Mouse (Mus musculus) c-Kit-positive CD71-positive TER-119-positive erythroid progenitor cells, embryonic 14.5 days (primary cell): Measurements from ENCODE around the gene Mogat1.
"Not testable (repeated sequence)": the region's sequence is repeated elsewhere in the genome, so short reads cannot be mapped to it uniquely, and the experiment has no call there.

Experiments
- DNase-seq: peaks from one replicate; pipeline ENCODE4 v3.0.0-alpha.2; 2013; ENCODE audit warnings: low spot score

Gene Mogat1

DNA sequence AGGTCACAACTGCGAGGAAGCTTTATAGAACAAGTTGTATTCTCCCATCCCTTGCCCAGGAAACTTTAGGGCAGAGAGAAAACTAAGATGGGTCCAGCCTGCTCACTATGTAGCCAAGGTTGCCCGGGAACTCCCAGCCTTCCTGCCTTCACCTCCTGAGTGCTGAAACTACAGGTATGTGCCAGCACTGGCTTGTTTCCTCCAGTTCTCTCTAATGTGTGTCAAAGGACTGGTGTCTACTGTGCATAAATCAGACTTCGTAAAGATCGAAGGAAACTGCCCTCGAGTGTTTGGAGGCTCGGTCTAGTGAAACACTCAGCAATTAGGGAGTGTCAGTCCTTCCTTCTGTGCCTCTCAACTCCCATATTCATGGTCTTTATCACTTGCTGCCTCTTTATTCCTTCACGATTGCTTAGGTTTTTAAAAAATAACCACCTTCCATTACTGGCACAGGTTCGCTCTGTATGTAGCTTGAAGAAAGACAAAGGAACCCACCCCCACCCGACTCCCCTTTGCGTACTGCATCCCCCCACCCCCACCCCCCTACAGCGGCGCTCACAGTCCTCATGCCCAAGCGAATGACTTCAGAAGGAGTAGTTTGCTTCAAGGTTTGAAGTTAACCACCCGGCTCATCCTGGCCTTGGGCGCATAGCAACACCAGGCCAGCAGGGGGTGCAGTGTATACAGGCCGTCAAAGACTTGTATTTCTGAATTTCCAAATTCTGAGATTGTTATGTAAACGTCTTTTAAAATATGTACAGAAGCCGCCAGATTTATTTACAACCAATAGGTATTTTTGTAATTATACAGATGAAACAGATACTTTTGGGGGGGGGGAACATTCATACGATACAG is 25.7 kb downstream of the Mogat1 start:
- peak; percentile 54 for DNase-seq

DNA sequence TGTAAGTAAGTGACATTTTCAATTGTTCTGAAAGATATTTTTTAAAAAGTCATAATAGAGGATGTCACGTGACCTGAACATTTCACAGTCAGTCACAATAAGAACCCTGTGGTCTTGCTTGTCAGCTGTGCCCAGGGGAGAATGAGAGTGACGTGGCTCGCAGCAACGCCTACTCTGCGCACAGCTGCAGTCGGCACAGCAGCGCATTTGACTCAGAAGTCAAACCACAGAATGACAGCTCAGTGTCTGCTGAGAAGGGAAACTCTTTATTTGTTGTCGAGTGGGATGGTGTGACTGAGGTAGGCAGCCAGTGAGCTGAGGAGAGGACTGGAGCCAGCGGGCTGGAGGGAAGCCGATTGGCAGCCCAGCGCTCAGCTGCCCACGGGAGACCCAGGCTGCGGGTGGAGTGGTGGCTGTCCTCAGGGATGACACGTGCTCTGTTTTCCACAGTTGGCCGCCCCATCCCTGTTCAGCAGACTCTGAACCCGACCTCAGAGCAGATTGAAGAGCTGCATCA is 26.8 kb downstream of the Mogat1 start:
- peak; percentile 11 for DNase-seq

DNA sequence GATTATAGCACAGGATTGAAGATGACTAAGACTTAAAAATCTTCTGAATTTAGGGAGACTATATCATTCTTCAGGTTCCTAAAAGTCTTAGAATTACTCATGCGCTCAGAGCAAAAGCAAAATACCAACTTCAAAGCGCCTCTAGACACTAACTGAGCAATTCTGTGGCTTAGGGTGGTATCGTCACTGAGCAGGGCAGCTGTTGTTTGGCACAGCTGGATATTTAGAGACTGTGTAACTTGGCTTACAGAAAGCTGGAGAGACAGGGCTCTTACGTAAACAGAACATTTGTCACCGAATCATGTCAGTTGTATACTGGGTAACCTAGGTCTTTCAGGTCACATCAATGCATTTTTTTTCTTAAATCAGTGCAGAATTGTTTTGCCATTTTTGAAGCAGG is 27.6 kb downstream of the Mogat1 start:
- no peak for DNase-seq

- DNase-seq, result no peak
These were observed 28.4 kb downstream of the Mogat1 start for GRCm38 (mm10) chr1:78539166-78539565.

GRCm38 (mm10) chr1:78543631-78544030 is 32.8 kb downstream of the Mogat1 start:
- DNase-seq, result not testable (repeated sequence)

DNA sequence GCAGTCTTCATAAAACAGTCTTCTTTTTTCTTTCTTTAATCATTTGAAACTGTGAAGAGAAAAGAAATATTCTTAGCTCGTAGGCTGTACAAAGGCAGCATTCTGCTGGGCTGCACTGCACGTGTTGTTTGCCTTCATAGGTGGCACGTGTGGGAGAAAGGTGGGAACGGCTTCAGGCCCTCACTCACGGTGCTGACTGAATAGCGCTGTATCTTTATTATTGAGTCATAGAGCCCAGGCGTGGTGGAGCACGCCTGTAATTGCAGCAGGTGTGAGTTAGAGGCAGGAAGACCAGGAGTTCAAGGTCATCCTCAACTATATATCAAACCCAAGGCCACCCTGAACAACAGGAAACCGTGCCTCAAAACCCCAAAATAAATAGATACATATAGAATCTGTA is 35.5 kb downstream of the Mogat1 start:
- no peak for DNase-seq

- no peak for DNase-seq
These were observed 38.2 kb downstream of the Mogat1 start for GRCm38 (mm10) chr1:78548961-78549360.

GRCm38 (mm10) chr1:78554012-78554666 is 43.3 kb downstream of the Mogat1 start:
- no peak for DNase-seq

DNA sequence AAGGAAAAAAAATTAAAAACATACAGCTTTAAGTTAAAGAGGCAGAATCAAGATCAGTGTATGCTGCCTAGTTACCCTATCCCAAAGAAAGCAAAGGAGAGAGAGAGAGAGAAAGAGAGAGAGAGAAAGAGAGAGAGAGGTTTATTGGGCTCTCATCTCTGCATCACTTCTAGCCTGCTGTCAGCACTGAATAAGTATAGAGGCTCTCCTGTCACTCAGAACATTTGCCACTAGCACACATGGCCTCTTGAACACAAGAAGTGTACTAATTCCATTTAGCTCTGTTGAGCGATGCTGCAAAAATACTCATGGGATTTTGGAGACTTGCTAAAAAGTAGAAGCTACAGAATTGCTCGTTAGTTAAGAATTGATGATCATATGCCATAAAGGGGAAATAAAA is 56.2 kb downstream of the Mogat1 start:
- DNase-seq, result no peak

DNA sequence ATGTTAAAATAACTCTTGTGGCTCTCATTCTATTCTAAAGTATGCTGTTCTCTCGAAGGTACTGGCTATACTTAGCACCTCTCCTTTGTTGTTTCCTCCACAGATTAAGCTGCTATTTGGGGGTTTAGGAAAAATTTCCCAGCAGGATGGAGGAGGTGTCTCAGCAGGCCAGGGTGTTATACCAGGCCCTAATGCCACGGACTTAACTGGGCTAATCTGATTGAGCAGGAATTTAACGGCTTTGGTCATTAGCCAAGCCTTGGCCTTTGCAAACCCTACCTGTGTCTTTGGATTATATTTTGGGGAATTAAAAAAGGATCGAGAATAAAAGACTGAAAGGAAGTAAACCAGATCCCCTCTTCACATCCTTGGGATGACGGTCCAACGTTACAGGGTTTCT is 56.6 kb downstream of the Mogat1 start:
- no peak for DNase-seq

- no peak for DNase-seq
These were observed 57.2 kb downstream of the Mogat1 start for GRCm38 (mm10) chr1:78567834-78568507.

- DNase-seq, result no peak
These were observed 58.8 kb downstream of the Mogat1 start for GRCm38 (mm10) chr1:78569617-78570016.

DNA sequence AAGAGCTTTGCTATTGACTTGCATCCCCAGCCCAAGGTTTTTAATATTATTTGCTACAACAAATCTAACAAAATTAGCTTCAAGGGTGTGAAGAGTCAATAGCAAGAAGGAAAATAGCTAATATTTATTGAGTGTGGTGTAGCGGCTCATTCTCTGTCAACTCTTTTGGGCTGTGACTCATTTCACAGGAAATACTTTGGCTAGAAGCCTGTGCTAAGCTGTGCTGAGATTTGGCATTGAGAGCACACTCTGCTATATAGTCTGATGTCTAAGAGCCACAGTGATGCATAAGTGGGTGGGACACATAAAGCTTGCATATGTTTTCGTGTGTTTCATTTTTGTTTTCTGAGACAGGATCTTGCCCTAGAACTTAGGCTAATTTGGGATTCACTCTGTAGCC is 74.3 kb downstream of the Mogat1 start:
- no peak for DNase-seq

DNA sequence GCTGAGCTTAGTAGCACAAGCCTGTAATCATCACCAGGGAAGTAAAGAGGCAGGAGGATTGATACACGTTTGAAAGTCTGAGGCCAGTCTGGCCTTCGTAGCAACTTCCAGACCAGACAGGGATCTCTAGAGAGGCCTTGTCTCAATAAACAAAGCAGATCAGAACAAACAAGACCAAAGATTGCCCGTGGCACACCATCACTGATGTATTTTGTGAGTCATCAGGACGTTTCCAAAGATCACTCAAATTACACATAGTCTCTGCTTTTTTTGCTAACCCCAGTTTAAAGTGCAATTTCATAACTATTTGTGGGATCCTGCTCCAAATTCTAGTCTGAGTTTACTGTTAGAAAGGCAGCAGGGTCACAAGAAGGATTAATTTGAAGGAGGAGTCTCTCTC is 76.2 kb downstream of the Mogat1 start:
- DNase-seq, result no peak
